Mouse (Mus musculus): ENCODE measurements at regions not wholly inside any gene's neighbourhood (a gene's known extent, or its start where the extent isn't known, plus 50 kb on each side); places are given as distances from the start of the nearest gene placed in this dataset.

DNA sequence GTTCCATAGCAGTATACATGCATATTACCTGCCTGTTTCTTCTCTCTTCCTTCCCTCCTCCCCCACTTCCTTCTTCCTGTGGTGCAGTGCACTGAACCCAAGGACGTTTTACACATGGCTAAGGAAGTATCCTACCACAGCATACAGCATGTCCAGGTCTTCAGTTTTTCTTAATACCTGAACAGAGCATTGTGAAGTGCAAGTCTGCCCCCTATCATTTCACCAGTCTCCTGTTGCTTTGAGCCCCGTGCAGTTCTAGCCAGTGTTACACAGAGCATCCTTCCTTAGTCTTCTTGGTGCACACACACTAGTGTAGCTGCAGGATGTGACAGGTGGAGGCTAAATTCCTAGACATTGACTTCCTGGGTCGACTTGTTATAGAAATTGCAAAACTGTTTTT is 53.7 kb upstream of the Foxb1 start:
- 62% methylated on average over 3 of the region's 3 CpGs for WGBS
- Histone ChIP-seq H3K27ac (ENCODE audit: low read depth, low read length) (no peak overlapping the region), H3K4me2 (no peak overlapping the region), H3K27me3 (ENCODE audit: control insufficient read depth, insufficient read depth, low read length) (no peaks in the 10 kb centered on the region), H3K4me3 (ENCODE audit: low read depth, low read length) (no peak overlapping the region), H3K36me3 (ENCODE audit: control insufficient read depth, insufficient read depth, low read length) (no peaks in the 10 kb centered on the region), H3K9me3 (ENCODE audit: control insufficient read depth, low read length) (no peaks in the 10 kb centered on the region), H3K4me1 (ENCODE audit: control insufficient read depth, insufficient read depth, low read length) (no peaks in the 10 kb centered on the region), H3K9ac (ENCODE audit: low read length) (no peak overlapping the region)
- ATAC-seq (ENCODE audit: low FRiP score) = no peak
- no peak for DNase-seq (ENCODE audit: low spot score, missing footprints)

DNA sequence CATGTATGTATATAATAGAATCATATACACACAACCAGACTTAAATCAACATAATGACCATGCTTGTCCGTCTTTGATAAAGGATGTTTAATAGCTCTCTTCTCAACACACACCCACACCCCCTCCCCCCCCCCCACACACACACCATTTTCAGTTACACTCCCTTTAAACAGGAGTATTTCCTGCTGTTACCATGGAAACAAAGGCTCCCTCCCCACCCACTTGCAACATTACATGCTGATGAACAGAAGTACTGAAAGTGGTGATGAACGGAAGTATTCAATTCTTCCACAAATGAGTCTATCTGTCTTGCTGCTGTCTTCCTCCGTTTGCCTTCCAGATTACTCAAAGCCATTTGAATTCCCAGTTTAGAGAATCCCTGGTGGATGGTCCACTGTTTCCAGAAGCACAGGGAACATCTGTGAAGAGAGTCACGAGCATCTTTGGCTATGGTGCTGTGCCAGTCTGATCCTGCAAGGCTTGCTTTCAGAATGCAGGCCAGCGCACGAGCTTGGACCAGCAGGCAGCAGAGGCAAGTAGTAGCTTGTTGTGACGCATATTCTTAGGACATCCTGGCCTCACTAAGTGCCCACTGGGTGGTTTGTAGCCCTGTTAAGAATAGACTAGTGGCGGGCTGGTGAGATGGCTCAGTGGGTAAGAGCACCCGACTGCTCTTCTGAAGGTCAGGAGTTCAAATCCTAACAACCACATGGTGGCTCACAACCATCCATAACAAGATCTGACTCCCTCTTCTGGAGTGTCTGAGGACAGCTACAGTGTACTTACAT is 62.6 kb upstream of the Foxb1 start:
- Histone ChIP-seq H3K4me2 (no peak overlapping the region), H3K4me3 (ENCODE audit: low read depth, low read length) (no peak overlapping the region), H3K9ac (ENCODE audit: low read length) (no peak overlapping the region), H3K4me1 (ENCODE audit: control insufficient read depth, insufficient read depth, low read length) (no peaks in the 10 kb centered on the region), H3K27ac (ENCODE audit: low read depth, low read length) (no peak overlapping the region), H3K36me3 (ENCODE audit: control insufficient read depth, insufficient read depth, low read length) (no peaks in the 10 kb centered on the region), H3K27me3 (ENCODE audit: control insufficient read depth, insufficient read depth, low read length) (no peaks in the 10 kb centered on the region), H3K9me3 (ENCODE audit: control insufficient read depth, low read length) (no peaks in the 10 kb centered on the region)
- WGBS = 80% methylated on average over 9 of the region's 9 CpGs
- ATAC-seq (ENCODE audit: low FRiP score) = no peak
- no peak for DNase-seq (ENCODE audit: low spot score, missing footprints)

DNA sequence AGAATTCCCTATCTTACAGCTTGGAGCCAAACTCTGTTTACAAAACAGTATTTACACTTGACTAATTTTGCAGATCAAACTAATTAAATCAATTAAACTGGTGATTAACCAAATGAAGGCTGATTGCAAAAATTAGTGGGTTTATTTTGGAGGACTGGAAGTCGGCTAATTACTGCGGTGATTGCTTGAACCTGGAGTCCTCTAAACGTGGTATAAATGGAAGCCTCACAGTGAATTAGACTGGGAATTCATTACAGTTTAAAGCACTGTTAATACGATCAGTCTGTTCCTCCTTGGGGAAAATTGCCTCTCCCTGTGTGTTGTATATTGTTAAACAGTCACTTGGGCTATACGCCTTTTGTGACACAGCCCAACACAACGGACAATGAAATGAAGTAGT is 67.7 kb upstream of the Foxb1 start:
- Histone ChIP-seq H3K9ac (ENCODE audit: low read length) (no peak overlapping the region), H3K4me1 (ENCODE audit: control insufficient read depth, insufficient read depth, low read length) (no peaks in the 10 kb centered on the region), H3K4me3 (ENCODE audit: low read depth, low read length) (no peak overlapping the region), H3K9me3 (ENCODE audit: control insufficient read depth, low read length) (no peaks in the 10 kb centered on the region), H3K4me2 (no peak overlapping the region), H3K36me3 (ENCODE audit: control insufficient read depth, insufficient read depth, low read length) (no peaks in the 10 kb centered on the region), H3K27me3 (ENCODE audit: control insufficient read depth, insufficient read depth, low read length) (no peaks in the 10 kb centered on the region), H3K27ac (ENCODE audit: low read depth, low read length) (no peak overlapping the region)
- ATAC-seq (ENCODE audit: low FRiP score) = no peak
- no peak for DNase-seq (ENCODE audit: low spot score, missing footprints)
- 82% methylated on average over 6 of the region's 6 CpGs for WGBS

DNA sequence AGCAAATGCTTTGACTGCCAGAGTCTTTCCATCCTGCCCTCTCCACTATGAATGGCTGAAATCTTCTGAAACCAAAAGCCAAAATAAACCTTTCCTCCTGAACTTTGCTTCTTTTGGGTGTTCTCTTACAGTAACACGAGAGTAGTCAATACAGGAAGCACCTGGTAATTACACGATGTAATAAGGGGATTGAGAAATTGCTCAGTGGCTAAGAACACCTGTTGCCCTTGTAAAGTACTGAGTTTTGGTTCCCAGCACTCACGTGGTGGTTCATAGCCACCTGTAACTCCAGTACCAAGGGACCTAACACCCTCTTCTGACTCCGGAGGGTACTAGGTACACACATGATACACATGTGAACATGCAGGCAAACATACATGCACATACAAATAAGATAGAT is 74.7 kb upstream of the Foxb1 start:
- Histone ChIP-seq H3K27ac (ENCODE audit: low read depth, low read length) (no peak overlapping the region), H3K4me3 (ENCODE audit: low read depth, low read length) (no peak overlapping the region), H3K36me3 (ENCODE audit: control insufficient read depth, insufficient read depth, low read length) (no peaks in the 10 kb centered on the region), H3K9me3 (ENCODE audit: control insufficient read depth, low read length) (no peaks in the 10 kb centered on the region), H3K4me2 (no peak overlapping the region), H3K9ac (ENCODE audit: low read length) (no peak overlapping the region), H3K4me1 (ENCODE audit: control insufficient read depth, insufficient read depth, low read length) (no peaks in the 10 kb centered on the region), H3K27me3 (ENCODE audit: control insufficient read depth, insufficient read depth, low read length) (no peaks in the 10 kb centered on the region)
- WGBS = 78% methylated on average over 4 of the region's 4 CpGs
- ATAC-seq (ENCODE audit: low FRiP score) (no peak), DNase-seq (ENCODE audit: low spot score, missing footprints) (no peak)

DNA sequence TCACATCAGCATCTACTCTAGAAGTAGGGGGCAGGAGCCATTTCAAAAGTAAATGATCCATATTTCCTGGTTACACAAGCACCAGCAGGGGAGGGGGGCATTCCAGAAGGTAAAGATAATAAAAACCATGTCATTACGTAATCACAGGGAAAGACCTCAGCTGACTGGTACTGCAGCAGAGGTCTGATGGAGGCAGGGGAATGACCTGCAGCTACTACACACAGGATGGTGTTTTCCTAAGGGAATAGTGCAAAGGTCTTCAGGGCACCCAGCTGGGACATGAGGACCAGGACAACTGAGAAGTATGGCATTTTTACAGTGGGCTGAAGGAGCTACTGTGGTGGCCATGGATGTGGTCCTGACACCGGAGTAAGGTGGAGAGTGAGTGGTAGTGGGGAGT is 78.5 kb upstream of the Foxb1 start:
- Histone ChIP-seq H3K9ac (ENCODE audit: low read length) (no peak overlapping the region), H3K36me3 (ENCODE audit: control insufficient read depth, insufficient read depth, low read length) (no peaks in the 10 kb centered on the region), H3K27me3 (ENCODE audit: control insufficient read depth, insufficient read depth, low read length) (no peaks in the 10 kb centered on the region), H3K27ac (ENCODE audit: low read depth, low read length) (no peak overlapping the region), H3K4me1 (ENCODE audit: control insufficient read depth, insufficient read depth, low read length) (no peaks in the 10 kb centered on the region), H3K4me2 (no peak overlapping the region), H3K4me3 (ENCODE audit: low read depth, low read length) (no peak overlapping the region), H3K9me3 (ENCODE audit: control insufficient read depth, low read length) (no peaks in the 10 kb centered on the region)
- no peak for DNase-seq (ENCODE audit: low spot score, missing footprints)
- no peak for ATAC-seq (ENCODE audit: low FRiP score)
- 87% methylated on average over 2 of the region's 2 CpGs for WGBS

DNA sequence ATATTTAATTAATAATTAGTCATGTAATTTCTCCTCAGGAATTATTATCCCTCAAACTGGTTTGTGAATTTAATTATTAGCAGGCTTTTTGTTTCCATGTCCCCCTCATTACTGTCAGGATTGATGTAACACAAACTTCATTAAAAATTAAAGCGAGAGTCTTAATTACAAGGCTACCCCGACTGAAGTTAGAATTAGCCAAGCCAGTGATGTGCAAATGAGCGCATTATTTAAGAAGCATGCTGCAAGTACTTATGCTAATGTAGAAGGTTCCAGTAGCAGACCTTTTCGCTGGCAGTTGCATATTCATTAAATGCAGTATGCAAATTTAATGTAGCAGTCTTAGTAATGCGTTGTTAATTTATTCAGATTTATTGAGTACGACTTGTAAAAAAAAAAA is 84.0 kb upstream of the Foxb1 start:
- WGBS = 69% methylated on average over 6 of the region's 6 CpGs
- H3K27me3 ChIP-seq (ENCODE audit: control insufficient read depth, insufficient read depth, low read length) = no peaks in the 10 kb centered on the region
- H3K36me3 ChIP-seq (ENCODE audit: control insufficient read depth, insufficient read depth, low read length) = no peaks in the 10 kb centered on the region
- no peaks in the 10 kb centered on the region for H3K4me1 ChIP-seq (ENCODE audit: control insufficient read depth, insufficient read depth, low read length)
- H3K9me3 ChIP-seq (ENCODE audit: control insufficient read depth, low read length) = peaks cover 3% of the 10 kb centered on the region
- H3K4me3 ChIP-seq (ENCODE audit: low read depth, low read length) = no peak overlapping the region
- H3K27ac ChIP-seq (ENCODE audit: low read depth, low read length) = no peak overlapping the region
- ATAC-seq (ENCODE audit: low FRiP score) = no peak
- no peak for DNase-seq (ENCODE audit: low spot score, missing footprints)
- H3K9ac ChIP-seq (ENCODE audit: low read length) = no peak overlapping the region
- no peak overlapping the region for H3K4me2 ChIP-seq

DNA sequence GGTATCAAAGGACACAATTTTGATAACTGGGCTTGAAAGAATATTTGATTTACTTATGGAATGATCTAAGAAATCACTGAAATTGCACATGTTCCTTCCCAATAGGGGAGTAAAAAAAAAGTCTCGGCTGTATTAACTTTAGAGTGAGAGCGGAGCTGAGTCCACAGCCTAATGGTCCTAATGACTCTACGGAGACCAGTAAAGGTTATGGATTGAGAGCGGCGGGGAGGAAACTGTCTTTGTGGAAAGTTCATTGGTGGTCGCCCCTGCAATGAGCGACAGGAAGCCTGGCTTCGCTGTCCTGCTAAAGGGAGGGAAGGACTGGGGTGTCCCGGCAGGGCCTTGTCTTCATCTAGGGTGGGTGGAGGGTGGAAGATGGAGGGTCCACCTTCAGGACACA is 84.5 kb upstream of the Foxb1 start:
- DNase-seq (ENCODE audit: low spot score, missing footprints) (no peak), ATAC-seq (ENCODE audit: low FRiP score) (no peak)
- 82% methylated on average over 9 of the region's 9 CpGs for WGBS
- Histone ChIP-seq H3K27ac (ENCODE audit: low read depth, low read length) (no peak overlapping the region), H3K4me1 (ENCODE audit: control insufficient read depth, insufficient read depth, low read length) (no peaks in the 10 kb centered on the region), H3K27me3 (ENCODE audit: control insufficient read depth, insufficient read depth, low read length) (no peaks in the 10 kb centered on the region), H3K9ac (ENCODE audit: low read length) (no peak overlapping the region), H3K9me3 (ENCODE audit: control insufficient read depth, low read length) (peaks cover 3% of the 10 kb centered on the region), H3K4me3 (ENCODE audit: low read depth, low read length) (no peak overlapping the region), H3K36me3 (ENCODE audit: control insufficient read depth, insufficient read depth, low read length) (no peaks in the 10 kb centered on the region), H3K4me2 (no peak overlapping the region)

DNA sequence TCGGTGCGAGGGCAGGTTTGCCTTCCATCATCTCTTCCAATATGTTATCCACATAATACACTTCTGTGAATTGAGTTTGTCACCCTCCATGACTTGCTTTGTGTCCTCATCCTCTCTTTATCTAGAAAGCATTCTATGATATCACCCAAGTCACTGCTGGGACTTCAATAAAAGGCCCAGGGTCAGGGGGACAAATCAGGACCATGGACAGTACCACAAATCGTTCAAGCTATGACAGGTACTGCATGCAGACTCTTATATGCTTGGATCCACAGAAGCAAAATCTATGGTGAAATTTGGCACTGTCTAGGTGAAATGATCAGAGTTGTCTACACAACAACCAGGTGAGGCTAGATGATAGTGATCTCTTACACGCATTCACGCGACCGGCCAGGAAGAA is 95.9 kb upstream of the Foxb1 start:
- H3K27ac ChIP-seq (ENCODE audit: low read depth, low read length) = no peak overlapping the region
- no peak for DNase-seq (ENCODE audit: low spot score, missing footprints)
- H3K9me3 ChIP-seq (ENCODE audit: control insufficient read depth, low read length) = no peaks in the 10 kb centered on the region
- H3K4me2 ChIP-seq = no peak overlapping the region
- no peaks in the 10 kb centered on the region for H3K36me3 ChIP-seq (ENCODE audit: control insufficient read depth, insufficient read depth, low read length)
- ATAC-seq (ENCODE audit: low FRiP score) = no peak
- no peaks in the 10 kb centered on the region for H3K4me1 ChIP-seq (ENCODE audit: control insufficient read depth, insufficient read depth, low read length)
- no peak overlapping the region for H3K9ac ChIP-seq (ENCODE audit: low read length)
- H3K27me3 ChIP-seq (ENCODE audit: control insufficient read depth, insufficient read depth, low read length) = no peaks in the 10 kb centered on the region
- no peak overlapping the region for H3K4me3 ChIP-seq (ENCODE audit: low read depth, low read length)
- WGBS = 88% methylated on average over 7 of the region's 7 CpGs

DNA sequence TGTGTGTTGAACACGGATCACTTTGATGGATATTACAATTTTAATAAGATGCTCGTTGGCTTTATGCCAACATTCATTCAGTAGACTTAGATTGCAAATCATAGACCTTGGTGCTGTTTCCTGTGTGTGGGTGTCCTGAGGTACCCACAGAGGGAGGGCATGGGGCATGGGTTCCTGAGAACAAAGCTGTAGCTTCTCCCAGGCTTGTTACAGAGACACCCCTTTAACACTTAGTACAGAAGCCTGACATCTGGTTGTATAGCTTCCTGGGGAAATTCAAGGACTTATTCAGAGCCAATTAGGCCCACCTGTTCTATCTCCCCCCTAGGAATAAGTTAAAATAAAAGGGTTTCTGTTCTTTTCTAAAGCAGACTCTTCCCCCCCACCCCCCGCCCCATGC is 97.9 kb upstream of the Foxb1 start:
- WGBS = 70% methylated on average over 3 of the region's 3 CpGs
- no peaks in the 10 kb centered on the region for H3K27me3 ChIP-seq (ENCODE audit: control insufficient read depth, insufficient read depth, low read length)
- H3K27ac ChIP-seq (ENCODE audit: low read depth, low read length) = no peak overlapping the region
- no peaks in the 10 kb centered on the region for H3K9me3 ChIP-seq (ENCODE audit: control insufficient read depth, low read length)
- H3K36me3 ChIP-seq (ENCODE audit: control insufficient read depth, insufficient read depth, low read length) = no peaks in the 10 kb centered on the region
- H3K4me2 ChIP-seq = no peak overlapping the region
- no peak for ATAC-seq (ENCODE audit: low FRiP score)
- DNase-seq (ENCODE audit: low spot score, missing footprints) = no peak
- H3K4me1 ChIP-seq (ENCODE audit: control insufficient read depth, insufficient read depth, low read length) = no peaks in the 10 kb centered on the region
- no peak overlapping the region for H3K4me3 ChIP-seq (ENCODE audit: low read depth, low read length)
- H3K9ac ChIP-seq (ENCODE audit: low read length) = no peak overlapping the region
